Mouse (Mus musculus) limb, embryonic 12.5 days (tissue): Measurements from ENCODE around the gene Cnpy2. TPM values are rescaled to one million over a fixed set of nuclear protein-coding genes. Genes with fewer than 3 reads are reported as not detected.

Experiments
- ATAC-seq: fragments of 200-750 bp; cut with Nextera tagmentation; 2 replicates; pipeline ENCODE4 v1.8.0; 2017; ENCODE audit warnings: low read depth, moderate TSS enrichment; ENCODE audit not compliant: insufficient number of reproducible peaks, insufficient read depth, low FRiP score, low TSS enrichment
- H3K27ac ChIP-seq: fragments of 300-500 bp; sonication (generic); 2 replicates; pipeline ENCODE4 v1.5.1; 2016; ENCODE audit warnings: mild to moderate bottlenecking, moderate library complexity
- H3K27me3 ChIP-seq: fragments of 300-500 bp; sonication (generic); 2 replicates; pipeline ENCODE4 v1.6.1; 2016; ENCODE audit warnings: mild to moderate bottlenecking, moderate library complexity
- H3K36me3 ChIP-seq: fragments of 300-500 bp; sonication (generic); 2 replicates; pipeline ENCODE4 v1.6.1; 2016; ENCODE audit warnings: mild to moderate bottlenecking, moderate library complexity
- H3K4me1 ChIP-seq: fragments of 300-500 bp; sonication (generic); replicated peaks from 2 replicates; pipeline ENCODE4 v1.6.1; 2016
- H3K4me2 ChIP-seq: fragments of 300-500 bp; sonication (generic); 2 replicates; pipeline ENCODE4 v1.6.1; 2016; ENCODE audit warnings: mild to moderate bottlenecking, moderate library complexity
- H3K4me3 ChIP-seq: fragments of 300-500 bp; sonication (generic); replicated peaks from 2 replicates; pipeline ENCODE4 v1.5.1; 2016; ENCODE audit warnings: mild to moderate bottlenecking
- H3K9ac ChIP-seq: fragments of 300-500 bp; sonication (generic); replicated peaks from 2 replicates; pipeline ENCODE4 v1.6.1; 2016; ENCODE audit warnings: mild to moderate bottlenecking, moderate library complexity
- H3K9me3 ChIP-seq: fragments of 300-500 bp; sonication (generic); 2 replicates; pipeline ENCODE4 v1.6.1; 2016; ENCODE audit warnings: mild to moderate bottlenecking, moderate library complexity
- WGBS: fragments of 180-500 bp; shearing (Covaris S2); methylation state at CpG from one replicate; pipeline ENCODE4 v1.1.7; 2016; 5-methylcytosine and 5-hydroxymethylcytosine counted together
- polyA plus RNA-seq: library from polyadenylated mRNA; unstranded; fragments of >200 nt; fragmentation: Nextera tagmentation; extraction: Ambion mirVana; gene quantifications from 2 replicates; pipeline ENCODE4 v1.2.1, GENCODE M21; 2016

Gene Cnpy2
- polyA plus RNA-seq, 1 experiment from 2014 or later: 351 TPM

DNA sequence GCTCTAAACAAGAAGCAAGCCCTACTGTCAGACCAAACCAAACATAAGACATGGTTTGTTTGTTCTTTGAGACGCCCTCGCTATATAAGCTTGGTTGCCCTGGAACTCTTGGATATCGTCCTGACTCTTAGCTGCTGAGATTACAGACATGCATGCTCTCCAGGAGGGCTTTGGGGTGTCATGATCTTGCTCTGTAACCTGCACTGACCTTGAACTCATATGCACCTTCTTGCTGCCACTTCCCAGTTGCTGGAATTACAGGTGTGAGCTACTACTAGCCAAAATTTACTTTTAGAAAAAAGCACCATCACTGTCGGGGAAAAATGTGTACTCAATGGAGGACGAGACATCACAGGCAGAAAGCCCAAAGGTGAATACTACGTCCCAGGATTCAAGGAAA lies 47.3 kb downstream of the Cnpy2 start:
- Histone ChIP-seq H3K36me3 (peaks cover 8% of the 10 kb centered on the region), H3K27ac (peak overlapping the region; percentile 92), H3K9me3 (no peaks in the 10 kb centered on the region), H3K4me1 (peaks cover 12% of the 10 kb centered on the region), H3K9ac (peak overlapping the region; percentile 72; the same call in 1 of the 2 replicates), H3K4me3 (peak overlapping the region; percentile 68; the same call in 1 of the 2 replicates), H3K4me2 (peak overlapping the region; percentile 84), H3K27me3 (no peaks in the 10 kb centered on the region)
- WGBS: 82% methylated on average over 6 of the region's 6 CpGs
- no peak for ATAC-seq

DNA sequence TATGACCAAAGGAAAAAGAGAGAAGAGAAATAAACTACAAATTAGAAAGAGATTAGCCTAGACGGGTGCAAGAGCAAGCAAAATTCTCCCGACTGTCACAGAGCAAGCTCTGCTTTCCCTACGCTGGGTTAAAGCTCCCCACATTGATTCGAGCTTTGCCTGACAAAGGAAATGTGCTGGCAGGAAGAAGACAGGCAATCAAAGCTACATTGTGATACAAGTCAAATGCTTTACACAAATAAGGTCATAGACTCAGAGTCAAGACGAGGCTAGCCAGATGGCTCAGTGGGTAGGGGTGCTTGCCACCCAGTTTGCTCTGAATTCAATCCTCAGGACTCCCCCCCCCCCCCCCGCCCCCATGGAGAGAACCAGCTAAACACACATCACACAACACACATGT lies 47.8 kb downstream of the Cnpy2 start:
- no peak overlapping the region for H3K27ac ChIP-seq
- ATAC-seq: no peak
- WGBS: 69% methylated on average over 5 of the region's 6 CpGs
- H3K4me2 ChIP-seq: no peak overlapping the region
- peaks cover 6% of the 10 kb centered on the region for H3K36me3 ChIP-seq
- no peaks in the 10 kb centered on the region for H3K27me3 ChIP-seq
- H3K9me3 ChIP-seq: no peaks in the 10 kb centered on the region
- H3K4me3 ChIP-seq: no peak overlapping the region
- peaks cover 12% of the 10 kb centered on the region for H3K4me1 ChIP-seq
- no peak overlapping the region for H3K9ac ChIP-seq

DNA sequence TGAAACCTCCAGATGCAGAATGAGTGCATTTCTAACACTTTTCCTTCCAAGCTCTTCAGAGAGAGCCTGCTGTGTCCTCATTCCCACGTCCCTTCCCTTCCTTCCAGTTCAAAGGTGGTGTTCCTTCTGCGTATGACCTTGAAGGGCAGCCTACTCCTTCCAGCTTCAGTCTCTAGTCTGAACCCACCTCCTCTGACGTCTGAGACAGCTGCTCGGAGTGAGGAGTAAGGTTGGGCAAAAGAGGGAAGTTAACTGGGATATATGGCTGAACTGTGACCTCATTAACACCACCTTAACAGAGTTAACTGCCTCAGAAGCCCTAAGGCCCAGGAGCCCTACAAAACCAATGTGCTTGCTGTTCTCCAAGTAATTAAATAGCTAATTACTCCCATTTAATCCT lies 48.3 kb downstream of the Cnpy2 start:
- ATAC-seq: no peak
- Histone ChIP-seq H3K9me3 (no peaks in the 10 kb centered on the region), H3K36me3 (no peaks in the 10 kb centered on the region), H3K4me1 (peaks cover 12% of the 10 kb centered on the region), H3K9ac (no peak overlapping the region), H3K27ac (no peak overlapping the region), H3K4me3 (no peak overlapping the region), H3K27me3 (no peaks in the 10 kb centered on the region), H3K4me2 (no peak overlapping the region)
- WGBS: 34% methylated on average over 4 of the region's 4 CpGs

DNA sequence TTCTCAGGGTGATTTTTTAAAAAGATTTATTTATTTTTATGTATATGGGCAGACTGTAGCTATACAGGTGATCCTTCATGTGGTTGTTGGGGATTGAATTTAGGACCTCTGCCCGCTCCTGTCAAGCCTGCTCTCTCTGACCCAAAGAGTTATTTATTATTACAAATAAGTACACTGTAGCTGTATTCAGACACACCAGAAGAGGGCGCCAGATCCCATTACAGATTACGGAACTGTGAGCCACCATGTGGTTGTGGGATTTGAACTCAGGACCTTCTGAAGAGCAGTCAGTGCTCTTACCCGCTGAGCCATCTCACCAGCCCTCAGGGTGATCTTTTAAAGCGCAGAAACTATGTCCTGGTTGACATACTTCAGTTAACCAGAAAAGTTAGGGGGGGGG lies 49.9 kb downstream of the Cnpy2 start:
- 81% methylated on average over 5 of the region's 5 CpGs for WGBS
- Histone ChIP-seq H3K27me3 (no peaks in the 10 kb centered on the region), H3K9ac (no peak overlapping the region), H3K4me2 (no peak overlapping the region), H3K27ac (no peak overlapping the region), H3K9me3 (no peaks in the 10 kb centered on the region), H3K4me3 (no peak overlapping the region), H3K36me3 (no peaks in the 10 kb centered on the region), H3K4me1 (peaks cover 20% of the 10 kb centered on the region)
- no peak for ATAC-seq

DNA sequence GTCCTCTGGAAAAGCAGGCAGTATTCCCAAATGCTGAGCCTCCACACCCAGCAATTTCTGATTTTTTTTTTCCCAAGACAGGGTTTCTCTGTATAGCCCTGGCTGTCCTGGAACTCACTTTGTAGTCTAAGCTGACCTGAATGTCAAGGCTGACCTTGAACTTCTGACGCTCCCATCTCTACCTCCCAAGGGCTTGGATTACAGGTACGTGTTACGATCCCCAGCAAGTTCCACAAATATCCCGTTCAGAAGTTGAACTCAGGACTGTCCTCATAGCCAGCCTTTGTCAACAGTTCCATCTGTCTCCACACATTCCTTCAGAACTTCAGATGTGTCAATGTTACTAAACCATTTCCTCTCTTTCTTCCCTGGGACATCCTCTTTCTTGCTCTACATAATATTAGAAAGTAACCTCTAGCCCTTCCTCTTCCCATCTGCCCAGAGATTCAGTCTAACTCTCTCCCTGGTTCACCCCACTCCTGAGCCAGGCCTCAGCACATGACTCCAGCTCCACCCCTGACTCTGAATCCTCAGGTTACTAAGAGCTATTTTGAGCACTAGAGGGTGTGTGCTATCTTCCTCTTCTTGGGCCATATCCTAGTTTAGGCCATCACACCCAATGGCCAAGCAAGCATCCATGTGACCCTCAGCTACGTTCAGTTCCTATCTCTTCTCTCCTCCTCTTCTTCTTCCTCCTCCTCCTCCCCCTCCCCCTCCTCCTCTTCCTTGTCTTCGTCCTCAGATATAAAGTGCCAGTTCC lies 50.9 kb downstream of the Cnpy2 start:
- no peak for ATAC-seq
- Histone ChIP-seq H3K4me2 (no peak overlapping the region), H3K4me3 (no peak overlapping the region), H3K36me3 (peaks cover 3% of the 10 kb centered on the region; the same call in 1 of the 2 replicates), H3K27me3 (no peaks in the 10 kb centered on the region), H3K9me3 (no peaks in the 10 kb centered on the region), H3K9ac (no peak overlapping the region), H3K27ac (no peak overlapping the region), H3K4me1 (peaks cover 16% of the 10 kb centered on the region)
- 77% methylated on average over 6 of the region's 6 CpGs for WGBS

DNA sequence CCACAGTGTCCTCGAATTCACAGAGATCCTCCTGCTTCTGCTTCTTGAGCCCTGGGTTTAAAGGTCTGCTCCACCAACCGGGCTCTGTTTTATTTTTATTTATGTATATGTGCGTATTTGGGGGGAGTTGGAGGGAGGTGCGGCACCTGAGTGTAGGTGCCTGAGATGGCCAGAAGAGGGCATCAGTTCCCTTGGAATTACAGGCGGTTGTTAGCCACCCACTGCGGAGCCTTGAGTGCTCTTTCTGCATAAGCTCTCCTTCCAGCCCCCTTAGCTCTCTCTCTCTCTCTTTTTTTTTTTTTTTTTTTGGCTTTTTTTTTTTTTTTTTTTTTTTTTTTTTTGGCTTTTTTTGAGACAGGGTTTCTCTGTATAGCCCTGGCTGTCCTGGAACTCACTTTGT lies 52.1 kb downstream of the Cnpy2 start:
- Histone ChIP-seq H3K9me3 (no peaks in the 10 kb centered on the region), H3K4me3 (no peak overlapping the region), H3K36me3 (peaks cover 15% of the 10 kb centered on the region), H3K27ac (no peak overlapping the region), H3K27me3 (no peaks in the 10 kb centered on the region), H3K4me2 (no peak overlapping the region), H3K9ac (no peak overlapping the region), H3K4me1 (peaks cover 25% of the 10 kb centered on the region)
- WGBS: 66% methylated on average over 6 of the region's 6 CpGs
- no peak for ATAC-seq

DNA sequence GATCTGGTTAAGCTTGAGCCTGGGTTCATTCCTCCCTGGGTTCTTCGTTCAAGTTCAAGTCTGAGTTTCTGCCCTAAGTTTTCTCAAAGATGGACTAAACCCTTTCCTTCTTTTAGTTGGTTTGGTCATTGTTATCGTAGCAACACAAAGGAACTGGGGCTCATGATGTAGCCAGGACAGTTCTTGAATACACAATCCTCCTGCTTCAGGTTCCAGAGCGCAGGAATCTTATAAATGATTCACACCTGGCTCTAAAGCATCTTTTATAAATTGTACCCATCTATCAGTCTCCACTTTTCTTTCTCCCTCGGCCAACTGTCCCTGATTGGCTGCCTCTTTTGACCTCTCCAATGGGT lies 53.8 kb downstream of the Cnpy2 start:
- Histone ChIP-seq H3K9ac (peak overlapping the region; percentile 99), H3K4me1 (peaks cover 25% of the 10 kb centered on the region), H3K4me2 (peak overlapping the region; percentile 77), H3K4me3 (peak overlapping the region; percentile 100), H3K9me3 (no peaks in the 10 kb centered on the region), H3K36me3 (peaks cover 32% of the 10 kb centered on the region), H3K27ac (peak overlapping the region; percentile 97), H3K27me3 (no peaks in the 10 kb centered on the region)
- 51% methylated on average over 4 of the region's 4 CpGs for WGBS
- ATAC-seq: no peak

DNA sequence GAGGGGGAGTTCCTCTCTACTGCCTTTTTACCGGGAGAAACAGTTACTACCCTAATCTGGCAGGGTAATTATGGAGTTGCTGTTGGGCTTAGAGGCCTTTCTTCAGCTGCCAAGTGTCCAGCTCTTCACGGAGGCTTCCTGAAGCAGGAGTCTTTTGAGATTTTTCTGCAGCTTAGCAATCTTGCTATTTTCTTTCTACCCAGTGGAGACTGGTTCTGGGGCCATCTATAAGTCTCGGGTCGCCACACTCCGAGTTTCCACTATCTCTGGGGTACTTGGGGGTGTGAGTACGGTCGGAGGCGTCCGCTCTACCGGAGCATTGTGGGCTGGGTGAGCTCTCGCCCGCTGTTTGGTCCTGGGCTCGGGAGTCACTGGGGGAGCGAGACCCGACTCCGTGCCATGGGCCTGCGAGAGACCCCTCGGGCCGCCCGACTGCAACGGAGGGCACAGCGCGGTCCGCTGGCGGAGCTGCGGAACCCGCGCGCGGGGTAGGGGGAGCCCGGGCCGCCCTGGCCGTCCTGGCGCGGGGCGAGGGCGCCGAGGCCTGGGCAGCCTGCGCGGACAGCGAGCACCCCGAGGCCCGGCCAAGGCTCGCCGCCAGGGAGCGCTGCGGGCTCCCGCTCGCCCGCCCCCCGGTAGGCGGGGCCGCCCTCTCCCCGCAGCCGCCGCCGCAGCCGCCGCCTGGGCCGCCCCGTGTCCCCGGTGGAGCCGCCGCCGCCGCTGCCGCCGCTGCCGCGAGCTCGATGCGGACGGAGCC lies 54.4 kb downstream of the Cnpy2 start, which contains the start of gene Ankrd52:
TSS of gene Ankrd52 (plus strand) at position 661 of the 757 bp plus-strand sequence.
- under 1% methylated on average over 51 of the region's 73 CpGs for WGBS
- Histone ChIP-seq H3K27me3 (no peaks in the 10 kb centered on the region), H3K4me1 (peaks cover 25% of the 10 kb centered on the region), H3K36me3 (peaks cover 37% of the 10 kb centered on the region), H3K4me2 (peak within 1 kb of the TSS; percentile 77), H3K9ac (peak within 1 kb of the TSS; percentile 99), H3K27ac (peak within 1 kb of the TSS; percentile 97), H3K9me3 (no peaks in the 10 kb centered on the region), H3K4me3 (peak within 1 kb of the TSS; percentile 100)
- ATAC-seq: peak; percentile 90

Other genes starting within 250 kb of the Cnpy2 start
- gene Atp5b, start 239.2 kb upstream of the Cnpy2 start, polyA plus RNA-seq: 2,018 and 2,026 TPM in 2 replicates
- gene Baz2a, start 230.9 kb upstream of the Cnpy2 start, polyA plus RNA-seq: 8.6 and 9.5 TPM in 2 replicates
- 33.0 and 33.5 TPM in 2 replicates for gene Rbms2, start 142.2 kb upstream of the Cnpy2 start, polyA plus RNA-seq
- 1.5 and 2.3 TPM in 2 replicates for gene Gls2, start 128.0 kb upstream of the Cnpy2 start, polyA plus RNA-seq
- 31.0 and 32.4 TPM in 2 replicates for gene Spryd4, start 110.7 kb upstream of the Cnpy2 start, polyA plus RNA-seq
- gene Mip, start 96.6 kb upstream of the Cnpy2 start, polyA plus RNA-seq: 0.38 and 0.44 TPM in 2 replicates
- 103 and 108 TPM in 2 replicates for gene Timeless, start 90.4 kb upstream of the Cnpy2 start, polyA plus RNA-seq
- gene Apon, start 68.4 kb upstream of the Cnpy2 start, polyA plus RNA-seq: 0.68 and 1.0 TPM in 2 replicates
- not detected in 2 replicates for gene Apof, start 53.8 kb upstream of the Cnpy2 start, polyA plus RNA-seq
- 17.1 and 17.6 TPM in 2 replicates for gene Stat2, start 51.9 kb upstream of the Cnpy2 start, polyA plus RNA-seq
- 0.20 TPM in 2 replicates for gene Il23a, start 23.7 kb upstream of the Cnpy2 start, polyA plus RNA-seq
- gene Pan2, start 19.1 kb upstream of the Cnpy2 start, polyA plus RNA-seq: 42.3 and 42.5 TPM in 2 replicates
- gene Cs, start 15.3 kb downstream of the Cnpy2 start, polyA plus RNA-seq: 178 and 181 TPM in 2 replicates
- gene Coq10a, start 46.5 kb downstream of the Cnpy2 start, polyA plus RNA-seq: 15.5 and 15.8 TPM in 2 replicates
- 13.5 and 14.8 TPM in 2 replicates for gene Ankrd52, start 54.7 kb downstream of the Cnpy2 start, polyA plus RNA-seq
- not detected in 2 replicates for gene Slc39a5, start 78.8 kb downstream of the Cnpy2 start, polyA plus RNA-seq
- 65.1 and 65.2 TPM in 2 replicates for gene Nabp2, start 89.0 kb downstream of the Cnpy2 start, polyA plus RNA-seq
- gene Rnf41, start 89.2 kb downstream of the Cnpy2 start, polyA plus RNA-seq: 42.5 TPM in 2 replicates
- gene Smarcc2, start 136.8 kb downstream of the Cnpy2 start, polyA plus RNA-seq: 105 and 120 TPM in 2 replicates
- 827 and 868 TPM in 2 replicates for gene Myl6, start 171.7 kb downstream of the Cnpy2 start, polyA plus RNA-seq
- gene Myl6b, start 176.2 kb downstream of the Cnpy2 start, polyA plus RNA-seq: 3.2 and 3.4 TPM in 2 replicates
- 18.5 and 19.9 TPM in 2 replicates for gene Esyt1, start 203.4 kb downstream of the Cnpy2 start, polyA plus RNA-seq
- gene Zc3h10, start 225.3 kb downstream of the Cnpy2 start, polyA plus RNA-seq: 18.1 and 21.4 TPM in 2 replicates
- 3,599 and 3,605 TPM in 2 replicates for gene Rpl41, start 226.8 kb downstream of the Cnpy2 start, polyA plus RNA-seq
- 199 and 206 TPM in 2 replicates for gene Pa2g4, start 243.5 kb downstream of the Cnpy2 start, polyA plus RNA-seq